Mouse (Mus musculus) ovary, postnatal 10 days (tissue): Measurements from ENCODE around the gene M1ap.

Experiments
- DNase-seq: peaks from one replicate; pipeline ENCODE4 v3.0.0; 2022; ENCODE audit warnings: low spot score

Gene M1ap

GRCm38 (mm10) chr6:82939167-82939912, 7.4 kb upstream of the M1ap start, which contains the start of gene Sema4f:
Gene Sema4f (minus strand): TSS chr6:82939769.
- DNase-seq, result no peak

GRCm38 (mm10) chr6:82940765-82941164, 5.9 kb upstream of the M1ap start:
- DNase-seq, result no peak

GRCm38 (mm10) chr6:82945750-82946149, 952 bp upstream of the M1ap start:
- no peak for DNase-seq

- DNase-seq, result no peak
These were observed 10.0 kb downstream of the M1ap start for GRCm38 (mm10) chr6:82956553-82957251.

- no peak for DNase-seq
These were observed 15.0 kb downstream of the M1ap start for GRCm38 (mm10) chr6:82961664-82962063.

- DNase-seq, result no peak
These were observed 22.8 kb downstream of the M1ap start for GRCm38 (mm10) chr6:82969249-82970084.

- peak; percentile 7 for DNase-seq
These were observed 24.3 kb downstream of the M1ap start for GRCm38 (mm10) chr6:82971031-82971430.

GRCm38 (mm10) chr6:82987411-82987971, 40.8 kb downstream of the M1ap start:
- no peak for DNase-seq

GRCm38 (mm10) chr6:82993696-82994095, 47.0 kb downstream of the M1ap start:
- DNase-seq, result no peak

GRCm38 (mm10) chr6:82994372-82994771, 47.7 kb downstream of the M1ap start:
- no peak for DNase-seq

GRCm38 (mm10) chr6:82996740-82997315, 50.1 kb downstream of the M1ap start:
- peak; percentile 67 for DNase-seq

GRCm38 (mm10) chr6:82997511-82998102, 50.9 kb downstream of the M1ap start:
- no peak for DNase-seq

- no peak for DNase-seq
These were observed 51.6 kb downstream of the M1ap start for GRCm38 (mm10) chr6:82998326-82998725.

- DNase-seq, result no peak
These were observed 53.3 kb downstream of the M1ap start for GRCm38 (mm10) chr6:82999986-83000385.

- DNase-seq, result no peak
These were observed 56.4 kb downstream of the M1ap start for GRCm38 (mm10) chr6:83003082-83003481.

- DNase-seq, result no peak
These were observed 57.1 kb downstream of the M1ap start for GRCm38 (mm10) chr6:83003850-83004249.

GRCm38 (mm10) chr6:83004309-83004708, 57.6 kb downstream of the M1ap start:
- DNase-seq, result no peak

GRCm38 (mm10) chr6:83004872-83005271, 58.2 kb downstream of the M1ap start:
- no peak for DNase-seq

GRCm38 (mm10) chr6:83005444-83006011, 58.8 kb downstream of the M1ap start:
- DNase-seq, result no peak

GRCm38 (mm10) chr6:83006114-83006513, 59.4 kb downstream of the M1ap start:
- DNase-seq, result no peak

- DNase-seq, result no peak
These were observed 62.0 kb downstream of the M1ap start for GRCm38 (mm10) chr6:83008659-83009058.
